Mouse (Mus musculus): ENCODE results near the gene Ubtd1.

DNA sequence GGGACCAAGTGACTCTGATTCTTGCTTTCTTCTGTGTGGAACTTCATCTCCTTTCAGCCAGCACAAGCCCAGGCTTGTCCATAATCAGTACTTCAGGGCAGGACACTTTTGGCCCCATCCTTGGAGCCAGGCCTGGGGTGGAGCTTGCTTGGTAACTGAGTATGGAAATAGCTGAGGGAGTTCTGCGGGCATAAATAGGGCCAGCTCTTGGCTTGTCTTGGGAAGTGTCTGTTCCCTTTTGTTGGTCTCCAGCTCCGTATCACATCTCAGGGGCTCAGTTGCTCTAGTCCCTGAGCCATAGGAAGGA lies 40.9 kb downstream of the Ubtd1 start:
- TF ChIP-seq POLR2A (IDR thresholded peaks at IDR 0.05; ENCODE audit: low read depth, low read length) (peak; percentile 27; the same call in 1 of the 2 replicates), CTCF (IDR thresholded peaks at IDR 0.05; ENCODE audit: borderline replicate concordance, insufficient read depth, low read length) (no peak)

Measured in embryonic fibroblast, embryonic 13.5 days (primary cell).